Mouse (Mus musculus) ovary, postnatal 10 days (tissue): ENCODE data around the gene Tada1.

ENCODE experiments used
- DNase-seq: peaks from one replicate; pipeline ENCODE4 v3.0.0; 2022; ENCODE audit warnings: low spot score

Tada1 gene

GRCm38 (mm10) chr1:166385431-166385830, 6.5 kb downstream of the Tada1 start:
- DNase-seq: no peak

GRCm38 (mm10) chr1:166388511-166388910, 9.6 kb downstream of the Tada1 start:
- no peak for DNase-seq

DNA sequence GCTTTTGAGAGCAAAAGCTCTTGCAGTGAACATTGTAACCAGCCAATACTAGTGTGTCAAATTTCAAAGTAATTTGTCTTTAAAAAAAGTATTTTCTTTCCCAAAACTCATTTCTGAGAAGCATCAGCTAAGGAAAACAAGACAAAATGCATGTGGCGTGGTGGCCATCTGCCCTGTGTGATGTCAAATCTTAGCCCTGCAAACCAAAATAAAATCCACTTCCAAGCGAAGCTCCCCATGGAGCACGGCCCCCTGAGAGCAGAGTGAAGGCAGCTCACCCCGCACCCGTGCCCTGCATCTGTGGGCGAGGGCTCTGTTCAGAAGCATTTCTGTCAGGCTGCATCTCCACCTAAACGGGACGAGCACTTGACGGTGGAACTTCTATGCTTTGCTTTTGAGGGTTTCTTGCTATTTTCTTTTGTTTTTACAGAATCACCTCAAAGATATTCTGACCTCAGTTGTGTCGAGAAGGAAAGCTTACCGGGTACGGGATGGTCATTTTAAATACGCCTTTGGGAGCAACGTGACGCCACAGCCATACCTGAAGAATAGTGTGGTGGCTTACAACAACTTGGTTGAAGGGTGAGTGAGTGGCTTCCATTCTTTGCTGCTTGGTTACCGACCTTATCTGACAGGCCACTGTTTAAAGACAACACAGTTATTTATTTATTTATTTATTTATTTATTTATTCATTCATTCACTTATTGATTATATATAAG, 10.7 kb downstream of the Tada1 start:
- DNase-seq: no peak

DNA sequence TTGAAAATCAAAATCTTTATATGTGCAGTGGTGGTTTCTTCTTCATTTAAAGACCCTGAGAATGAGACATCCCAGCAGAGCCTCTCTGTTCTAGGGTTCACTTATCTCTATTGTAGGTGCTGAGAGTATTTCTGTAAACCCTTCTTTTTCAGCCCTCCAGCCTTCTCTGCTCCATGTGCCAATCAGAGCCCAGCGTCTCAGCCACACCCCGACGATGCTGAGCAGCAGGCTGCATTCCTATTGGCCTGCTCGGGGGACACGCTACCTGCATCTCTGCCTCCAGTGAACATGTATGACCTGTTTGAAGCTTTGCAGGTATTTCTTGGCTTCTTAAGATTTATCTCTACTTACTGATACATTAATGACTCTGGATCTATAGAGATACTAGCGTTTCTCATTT, 12.8 kb downstream of the Tada1 start:
- no peak for DNase-seq

- DNase-seq: no peak
These were observed 15.9 kb downstream of the Tada1 start for GRCm38 (mm10) chr1:166394770-166395169.

- no peak for DNase-seq
These were observed 16.8 kb downstream of the Tada1 start for GRCm38 (mm10) chr1:166395661-166396060.

DNA sequence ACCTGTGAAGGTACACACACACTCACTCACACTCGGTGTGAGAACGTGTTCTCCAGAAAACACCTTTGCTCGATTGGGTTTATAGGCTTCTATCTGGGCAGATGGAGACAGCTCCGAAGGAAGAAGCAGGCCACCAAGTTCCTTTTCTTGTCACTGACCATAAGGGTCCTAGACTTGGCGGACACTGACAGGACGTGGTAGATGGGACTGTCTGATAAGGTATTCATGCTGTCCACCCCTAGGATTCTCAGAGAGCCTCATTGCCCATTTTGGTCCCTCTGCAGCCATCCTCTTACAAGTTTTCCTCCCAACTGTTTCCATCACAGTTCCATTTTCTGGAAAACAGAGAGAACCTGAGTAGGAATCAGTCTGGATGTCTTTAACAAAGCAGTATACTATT, 17.5 kb downstream of the Tada1 start:
- DNase-seq: no peak

DNA sequence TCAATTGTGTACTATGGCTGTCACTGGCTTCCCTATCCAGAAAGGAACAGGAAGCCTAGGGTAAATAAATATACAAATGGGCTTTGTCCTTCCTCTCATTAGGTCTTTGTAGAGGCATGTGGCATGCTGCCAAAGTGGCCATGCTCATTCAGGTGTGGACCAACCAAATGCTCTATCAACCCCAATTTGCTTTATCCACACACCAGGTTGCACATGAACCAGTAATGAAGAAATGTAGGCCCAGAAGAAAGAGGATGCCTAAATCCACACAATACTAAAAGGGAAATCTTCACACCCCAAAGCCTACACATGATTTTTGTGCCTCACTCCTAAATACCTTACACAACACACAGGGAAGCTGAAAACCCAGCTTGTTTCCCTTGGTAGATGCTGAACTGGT, 22.6 kb downstream of the Tada1 start:
- DNase-seq: no peak

GRCm38 (mm10) chr1:166402003-166402402, 23.1 kb downstream of the Tada1 start:
- no peak for DNase-seq

GRCm38 (mm10) chr1:166403846-166404245, 24.9 kb downstream of the Tada1 start:
- no peak for DNase-seq

GRCm38 (mm10) chr1:166409177-166409700, 30.3 kb downstream of the Tada1 start:
- DNase-seq: no peak

DNA sequence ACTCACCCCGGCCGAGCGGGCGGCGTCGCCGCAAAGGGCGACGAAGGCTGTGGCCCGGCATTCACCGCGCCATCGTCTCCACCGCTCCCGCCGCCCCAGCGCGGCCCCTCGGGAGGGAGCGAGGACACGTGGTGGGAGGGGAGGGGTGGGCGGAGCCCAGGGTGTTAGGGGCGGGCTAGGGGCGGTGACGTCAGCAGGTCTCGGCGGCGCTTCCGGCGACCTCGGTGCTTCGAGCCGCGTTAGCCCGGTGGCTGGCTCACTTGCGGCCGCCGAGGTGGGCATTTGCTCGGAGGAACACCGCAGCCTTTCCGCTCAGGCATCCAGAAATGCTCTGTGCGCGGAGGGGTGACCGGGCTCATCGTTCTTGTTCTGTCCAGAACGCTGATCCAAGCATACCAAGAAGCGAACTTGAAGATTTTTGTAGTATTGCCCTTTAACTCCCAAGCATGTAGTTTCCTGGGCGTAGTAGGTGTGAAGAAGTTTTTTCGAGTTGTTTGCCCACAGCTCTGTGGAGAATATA, 30.9 kb downstream of the Tada1 start, which contains the start of gene Pogk:
Gene Pogk, minus strand, starts transcription at position 163 of the 520 bp plus-strand sequence.
- DNase-seq: peak; percentile 40

DNA sequence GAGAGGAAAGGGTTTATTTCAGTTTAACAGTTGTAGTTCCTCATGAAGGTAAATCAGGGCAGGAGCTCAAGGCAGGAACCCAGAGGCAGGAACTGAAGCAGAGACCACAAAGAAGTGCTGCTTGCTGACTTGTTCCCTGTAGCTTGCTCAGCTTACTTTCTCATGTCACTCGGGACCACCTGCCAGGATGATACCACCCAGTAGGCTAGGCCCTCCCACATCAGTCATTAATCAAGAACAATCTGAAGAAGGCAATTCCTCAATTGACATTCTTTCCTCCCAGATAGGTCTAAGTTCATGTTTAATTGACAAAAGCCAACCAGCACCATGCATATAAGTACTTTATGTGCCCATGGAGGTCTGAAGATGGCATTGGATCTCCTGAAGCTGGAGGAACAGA, 32.6 kb downstream of the Tada1 start:
- DNase-seq: no peak

GRCm38 (mm10) chr1:166412266-166412665, 33.4 kb downstream of the Tada1 start:
- DNase-seq: no peak

DNA sequence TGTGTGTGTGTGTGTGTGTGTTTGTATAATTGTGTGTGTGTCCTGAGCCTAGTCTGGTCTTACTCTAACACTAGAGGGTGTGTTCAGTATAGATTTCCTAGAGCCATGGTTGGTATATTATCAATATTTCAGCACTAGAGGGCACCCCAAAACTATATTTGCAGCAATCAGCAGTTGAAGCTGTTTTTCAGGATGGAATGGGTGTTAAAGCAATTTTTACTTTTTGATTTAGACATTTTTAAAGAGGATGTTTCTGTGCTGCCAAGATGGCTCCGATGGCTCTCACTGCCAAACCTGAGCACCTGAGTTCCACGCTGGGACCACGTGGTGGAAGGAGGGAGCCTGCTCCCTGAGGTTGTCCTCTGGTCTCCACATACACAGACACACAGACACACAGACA, 50.2 kb downstream of the Tada1 start:
- DNase-seq: no peak

- DNase-seq: no peak
These were observed 51.0 kb downstream of the Tada1 start for GRCm38 (mm10) chr1:166429809-166430431.

DNA sequence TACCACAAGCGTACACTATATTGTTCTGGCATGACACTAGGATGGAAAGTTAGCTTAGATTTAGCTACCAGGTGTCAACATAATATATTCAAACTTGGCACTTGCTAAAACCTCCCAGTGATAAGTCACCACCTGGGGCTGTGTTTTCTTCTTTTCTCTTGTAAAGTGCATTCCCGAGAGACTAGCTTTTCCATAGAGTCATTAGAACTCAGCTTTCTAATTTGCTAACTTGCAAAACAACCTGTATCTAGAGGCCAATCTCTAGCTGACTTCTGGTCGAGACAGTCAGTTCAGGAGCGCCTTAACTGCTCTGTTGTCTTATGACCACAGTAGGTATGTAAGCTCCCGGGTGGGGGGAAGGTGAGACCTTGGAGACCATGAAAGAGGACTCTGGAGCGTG, 60.5 kb downstream of the Tada1 start:
- no peak for DNase-seq

DNA sequence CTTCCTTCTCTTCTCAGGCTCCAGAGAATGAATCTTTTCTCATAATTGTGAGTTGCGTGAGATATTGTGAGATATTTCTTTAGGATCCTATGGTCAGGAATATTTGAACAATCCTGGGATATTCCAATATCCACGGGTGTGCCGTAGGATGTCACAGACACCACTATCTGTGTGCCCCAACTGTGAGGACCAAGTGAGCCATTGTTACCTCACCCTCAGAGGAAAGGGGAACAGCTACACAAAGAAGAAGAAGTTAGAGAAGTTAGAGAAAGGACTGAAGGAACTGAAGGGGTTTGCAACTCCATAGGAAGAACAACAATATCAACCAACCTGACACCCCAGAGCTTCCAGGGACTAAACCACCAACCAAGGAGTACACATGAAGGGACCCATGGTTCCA, 63.1 kb downstream of the Tada1 start:
- no peak for DNase-seq
